Mouse (Mus musculus): Measurements from ENCODE around the gene Gm20388.

GRCm38 (mm10) chr8:121889317-121889716 is 1978.7 kb downstream of the Gm20388 start:
- no peak for TF ChIP-seq CTCF (IDR thresholded peaks at IDR 0.05; ENCODE audit: low read depth)
- no peak for TF ChIP-seq EP300 (IDR thresholded peaks at IDR 0.05; ENCODE audit: low read depth)

Data from liver, embryonic 14.5 days (tissue).